Mouse (Mus musculus): Measurements from ENCODE around the gene L3hypdh. TPM values are rescaled to one million over a fixed set of nuclear protein-coding genes. Genes with fewer than 3 reads are reported as not detected.

Gene L3hypdh
- polyA plus RNA-seq (2011; ENCODE audit: insufficient read depth, insufficient read length, low read depth, missing spikeins), result 5.5 and 8.3 TPM in 2 replicates

DNA sequence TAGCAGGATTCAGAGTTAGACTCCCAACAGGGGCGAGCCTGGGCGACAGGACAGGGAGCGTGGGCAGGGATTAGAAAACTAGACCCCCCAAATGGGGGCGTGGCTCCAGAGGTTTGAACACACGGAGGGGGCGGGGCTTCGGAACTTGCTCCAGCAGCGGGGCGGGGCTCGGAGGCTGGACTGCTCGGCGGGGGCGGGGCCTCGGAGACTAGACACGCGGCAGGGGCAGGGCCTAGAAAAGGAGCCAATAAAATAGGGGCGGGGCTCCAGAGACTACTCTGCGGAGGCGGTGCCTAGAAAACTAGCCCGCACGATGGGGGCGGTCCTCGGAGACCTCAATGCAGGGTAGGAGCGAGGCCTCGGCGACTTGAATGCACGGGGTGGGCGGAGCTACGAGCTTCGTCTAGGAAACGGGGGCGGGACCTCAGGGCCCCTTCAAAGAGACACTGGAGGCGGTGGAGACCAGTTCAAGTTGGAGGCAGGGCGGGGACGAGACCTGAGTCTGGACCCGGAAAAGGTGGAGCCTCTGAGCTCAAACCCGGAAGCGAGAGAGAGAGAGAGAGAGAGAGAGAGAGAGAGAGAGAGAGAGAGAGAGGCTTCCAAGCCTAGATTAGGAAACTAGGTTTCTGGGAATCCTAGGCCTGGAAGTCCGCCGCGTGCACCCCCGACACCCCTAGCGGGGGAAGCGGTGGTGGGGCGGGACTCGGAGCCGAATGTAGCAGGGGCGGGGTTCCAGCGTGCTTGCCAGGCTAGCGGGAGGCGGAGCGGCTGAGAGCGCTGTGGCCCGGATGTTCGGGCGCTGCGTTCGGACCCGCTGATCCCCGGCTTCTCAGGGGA lies at the start of gene L3hypdh, which contains the start of gene Jkamp:
Gene L3hypdh (minus strand): TSS at position 111 of the 837 bp plus-strand sequence.
Gene Jkamp (plus strand): TSS at position 261 of the 837 bp plus-strand sequence.
- no peaks in the 10 kb centered on the region for H3K27me3 ChIP-seq (ENCODE audit: control insufficient read depth, insufficient read depth, low read length, poor library complexity, severe bottlenecking)
- peaks cover 3% of the 10 kb centered on the region for H3K36me3 ChIP-seq (ENCODE audit: control insufficient read depth, insufficient read depth, low read length, poor library complexity, severe bottlenecking)
- peak within 1 kb of the TSS; percentile 81 for H3K9ac ChIP-seq (ENCODE audit: low read depth, poor library complexity, severe bottlenecking)
- H3K4me3 ChIP-seq (ENCODE audit: low read depth, low read length), result peak within 1 kb of the TSS; percentile 79
- TF ChIP-seq CTCF (IDR thresholded peaks at IDR 0.05; ENCODE audit: low read depth, low read length) (no peak), POLR2A (IDR thresholded peaks at IDR 0.05; ENCODE audit: insufficient read depth, low read length) (peak; percentile 60), EP300 (IDR thresholded peaks at IDR 0.05; ENCODE audit: insufficient read depth, low read depth, low read length) (no peak)
- H3K9me3 ChIP-seq (replicated peaks; ENCODE audit: control insufficient read depth, insufficient read depth, low read length, poor library complexity, severe bottlenecking), result no peaks in the 10 kb centered on the region
- H3K4me1 ChIP-seq (ENCODE audit: control insufficient read depth, insufficient read depth, low read length), result no peaks in the 10 kb centered on the region
- peak within 1 kb of the TSS; percentile 64 for H3K27ac ChIP-seq (ENCODE audit: insufficient read depth, low read length)

DNA sequence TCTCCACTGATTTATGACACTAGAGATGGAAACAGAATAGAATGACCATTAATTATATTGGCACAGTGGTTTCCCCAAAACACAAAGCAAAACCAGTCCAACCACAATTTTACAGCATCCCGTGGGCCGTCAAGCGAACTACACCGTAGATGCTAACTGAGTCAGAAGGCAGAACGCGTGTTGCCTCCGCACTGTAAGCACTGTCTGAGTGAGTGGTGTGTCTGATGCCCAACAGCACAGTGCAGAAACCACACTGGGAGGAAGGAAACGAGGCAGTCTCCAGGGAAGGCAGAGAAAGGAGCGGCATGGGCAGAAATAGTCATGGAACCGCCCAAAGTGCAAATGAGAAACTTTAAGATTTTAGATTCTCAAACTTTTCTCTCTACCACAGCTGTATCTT lies 44.0 kb upstream of the L3hypdh start:
- no peak overlapping the region for H3K9ac ChIP-seq (ENCODE audit: low read depth, poor library complexity, severe bottlenecking)
- no peak overlapping the region for H3K4me3 ChIP-seq (ENCODE audit: low read depth, low read length)
- H3K9me3 ChIP-seq (replicated peaks; ENCODE audit: control insufficient read depth, insufficient read depth, low read length, poor library complexity, severe bottlenecking), result no peaks in the 10 kb centered on the region
- H3K4me1 ChIP-seq (ENCODE audit: control insufficient read depth, insufficient read depth, low read length), result no peaks in the 10 kb centered on the region
- TF ChIP-seq EP300 (IDR thresholded peaks at IDR 0.05; ENCODE audit: insufficient read depth, low read depth, low read length), result no peak
- no peak for TF ChIP-seq POLR2A (IDR thresholded peaks at IDR 0.05; ENCODE audit: insufficient read depth, low read length)
- no peak for TF ChIP-seq CTCF (IDR thresholded peaks at IDR 0.05; ENCODE audit: low read depth, low read length)
- no peak overlapping the region for H3K27ac ChIP-seq (ENCODE audit: insufficient read depth, low read length)
- H3K36me3 ChIP-seq (ENCODE audit: control insufficient read depth, insufficient read depth, low read length, poor library complexity, severe bottlenecking), result no peaks in the 10 kb centered on the region
- no peaks in the 10 kb centered on the region for H3K27me3 ChIP-seq (ENCODE audit: control insufficient read depth, insufficient read depth, low read length, poor library complexity, severe bottlenecking)

DNA sequence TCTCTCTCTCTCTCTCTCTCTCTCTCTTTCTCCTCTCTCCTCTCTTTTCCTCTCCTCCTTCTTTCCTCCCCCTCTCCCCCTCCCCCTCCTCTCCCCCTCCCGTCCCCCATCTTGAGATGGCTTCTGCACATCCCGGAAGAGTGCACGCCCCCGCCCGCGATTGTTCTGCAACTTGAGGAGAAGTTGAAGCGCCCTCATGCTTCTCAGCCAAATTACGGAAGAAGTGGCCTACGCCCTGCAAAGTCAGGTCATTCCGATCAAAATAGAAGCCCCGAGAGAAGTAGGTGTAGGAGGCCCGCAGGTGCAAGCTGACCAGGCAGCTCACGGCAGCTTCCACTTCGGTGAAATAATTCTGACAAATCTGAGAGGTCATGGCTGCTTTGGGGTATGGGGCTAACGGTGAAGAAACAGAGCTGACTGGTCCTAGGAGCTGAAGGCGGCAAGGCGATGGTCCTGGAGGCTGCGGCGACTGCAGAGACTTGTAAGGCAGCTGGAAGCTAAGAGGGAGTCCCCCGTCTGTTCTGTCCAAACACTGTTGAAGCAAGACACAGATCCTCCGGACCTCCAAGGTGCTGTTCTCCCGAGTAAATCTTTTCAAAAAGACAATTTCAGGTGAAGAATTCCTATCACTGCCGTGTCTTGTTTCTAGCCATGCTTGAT lies 30.6 kb upstream of the L3hypdh start:
- H3K36me3 ChIP-seq (ENCODE audit: control insufficient read depth, insufficient read depth, low read length, poor library complexity, severe bottlenecking), result no peaks in the 10 kb centered on the region
- H3K4me3 ChIP-seq (ENCODE audit: low read depth, low read length), result peak overlapping the region; percentile 10; the same call in 1 of the 2 replicates
- H3K27me3 ChIP-seq (ENCODE audit: control insufficient read depth, insufficient read depth, low read length, poor library complexity, severe bottlenecking), result no peaks in the 10 kb centered on the region
- no peak overlapping the region for H3K27ac ChIP-seq (ENCODE audit: insufficient read depth, low read length)
- no peak for TF ChIP-seq POLR2A (IDR thresholded peaks at IDR 0.05; ENCODE audit: insufficient read depth, low read length)
- TF ChIP-seq CTCF (IDR thresholded peaks at IDR 0.05; ENCODE audit: low read depth, low read length), result no peak
- TF ChIP-seq EP300 (IDR thresholded peaks at IDR 0.05; ENCODE audit: insufficient read depth, low read depth, low read length), result no peak
- no peaks in the 10 kb centered on the region for H3K4me1 ChIP-seq (ENCODE audit: control insufficient read depth, insufficient read depth, low read length)
- no peak overlapping the region for H3K9ac ChIP-seq (ENCODE audit: low read depth, poor library complexity, severe bottlenecking)
- no peaks in the 10 kb centered on the region for H3K9me3 ChIP-seq (replicated peaks; ENCODE audit: control insufficient read depth, insufficient read depth, low read length, poor library complexity, severe bottlenecking)

GRCm38 (mm10) chr12:72115126-72115525 lies 29.9 kb upstream of the L3hypdh start:
- no peak for TF ChIP-seq POLR2A (IDR thresholded peaks at IDR 0.05; ENCODE audit: insufficient read depth, low read length)
- TF ChIP-seq EP300 (IDR thresholded peaks at IDR 0.05; ENCODE audit: insufficient read depth, low read depth, low read length), result no peak
- no peak for TF ChIP-seq CTCF (IDR thresholded peaks at IDR 0.05; ENCODE audit: low read depth, low read length)
- H3K36me3 ChIP-seq (ENCODE audit: control insufficient read depth, insufficient read depth, low read length, poor library complexity, severe bottlenecking), result no peaks in the 10 kb centered on the region
- H3K9me3 ChIP-seq (replicated peaks; ENCODE audit: control insufficient read depth, insufficient read depth, low read length, poor library complexity, severe bottlenecking), result no peaks in the 10 kb centered on the region

GRCm38 (mm10) chr12:72104525-72105281 lies 19.5 kb upstream of the L3hypdh start:
- Histone ChIP-seq H3K4me3 (ENCODE audit: low read depth, low read length) (no peak overlapping the region), H3K27ac (ENCODE audit: insufficient read depth, low read length) (no peak overlapping the region), H3K9ac (ENCODE audit: low read depth, poor library complexity, severe bottlenecking) (no peak overlapping the region), H3K36me3 (ENCODE audit: control insufficient read depth, insufficient read depth, low read length, poor library complexity, severe bottlenecking) (peaks cover 5% of the 10 kb centered on the region), H3K27me3 (ENCODE audit: control insufficient read depth, insufficient read depth, low read length, poor library complexity, severe bottlenecking) (no peaks in the 10 kb centered on the region), H3K4me1 (ENCODE audit: control insufficient read depth, insufficient read depth, low read length) (no peaks in the 10 kb centered on the region), H3K9me3 (replicated peaks; ENCODE audit: control insufficient read depth, insufficient read depth, low read length, poor library complexity, severe bottlenecking) (no peaks in the 10 kb centered on the region)
- TF ChIP-seq POLR2A (IDR thresholded peaks at IDR 0.05; ENCODE audit: insufficient read depth, low read length) (no peak), EP300 (IDR thresholded peaks at IDR 0.05; ENCODE audit: insufficient read depth, low read depth, low read length) (no peak), CTCF (IDR thresholded peaks at IDR 0.05; ENCODE audit: low read depth, low read length) (no peak)

More at GRCm38 (mm10) chr12:72115126-72115525, 29.9 kb upstream of the L3hypdh start:
- H3K27ac ChIP-seq (ENCODE audit: insufficient read depth, low read length), result no peak overlapping the region
- H3K4me1 ChIP-seq (ENCODE audit: control insufficient read depth, insufficient read depth, low read length), result no peaks in the 10 kb centered on the region
- no peaks in the 10 kb centered on the region for H3K27me3 ChIP-seq (ENCODE audit: control insufficient read depth, insufficient read depth, low read length, poor library complexity, severe bottlenecking)
- no peak overlapping the region for H3K9ac ChIP-seq (ENCODE audit: low read depth, poor library complexity, severe bottlenecking)
- H3K4me3 ChIP-seq (ENCODE audit: low read depth, low read length), result no peak overlapping the region

All from ES-Bruce4 (cell line).